Mouse (Mus musculus) lung, postnatal 0 days (tissue): ENCODE data around the gene Armc9. TPM values are rescaled to one million over a fixed set of nuclear protein-coding genes. Genes with fewer than 3 reads are reported as not detected.

Experiments used
- ATAC-seq: fragments of 200-750 bp; cut with Nextera tagmentation; 2 replicates; pipeline ENCODE4 v1.8.0; 2017; ENCODE audit warnings: moderate library complexity
- DNase-seq: peaks from one replicate; pipeline ENCODE4 v3.0.0-alpha.2; 2016; ENCODE audit warnings: low spot score
- H3K27ac ChIP-seq: fragments of 300-500 bp; sonication (generic); 2 replicates; pipeline ENCODE4 v1.5.1; 2014; ENCODE audit warnings: antibody characterized with exemption, mild to moderate bottlenecking, low read length, mixed read lengths
- H3K27me3 ChIP-seq: fragments of 300-500 bp; sonication (generic); replicated peaks from 2 replicates; pipeline ENCODE4 v1.6.1; 2014; ENCODE audit warnings: low read length, mixed read lengths; ENCODE audit not compliant: insufficient read depth
- H3K36me3 ChIP-seq: fragments of 300-500 bp; sonication (generic); 2 replicates; pipeline ENCODE4 v1.6.1; 2014; ENCODE audit warnings: low read length, mixed read lengths; ENCODE audit not compliant: insufficient read depth
- H3K4me1 ChIP-seq: fragments of 300-500 bp; sonication (generic); 2 replicates; pipeline ENCODE4 v1.6.1; 2014; ENCODE audit warnings: antibody characterized with exemption, low read depth, low read length, mixed read lengths; ENCODE audit not compliant: insufficient read depth
- H3K4me2 ChIP-seq: fragments of 300-500 bp; sonication (generic); replicated peaks from 2 replicates; pipeline ENCODE4 v1.6.1; 2014; ENCODE audit warnings: low read depth, mild to moderate bottlenecking, low read length, moderate library complexity, mixed read lengths
- H3K4me3 ChIP-seq: fragments of 300-500 bp; sonication (generic); 2 replicates; pipeline ENCODE4 v1.5.1; 2014; ENCODE audit warnings: low read depth, low read length
- H3K9ac ChIP-seq: fragments of 300-500 bp; sonication (generic); replicated peaks from 2 replicates; pipeline ENCODE4 v1.6.1; 2014; ENCODE audit warnings: low read depth, mild to moderate bottlenecking
- H3K9me3 ChIP-seq: fragments of 300-500 bp; sonication (generic); 2 replicates; pipeline ENCODE4 v1.6.1; 2016; ENCODE audit warnings: low read length, mixed read lengths
- CTCF ChIP-seq: IDR thresholded peaks from 2 replicates; pipeline ENCODE4 v1.5.1; 2016; ENCODE audit warnings: antibody characterized with exemption, mild to moderate bottlenecking
- EP300 ChIP-seq: IDR thresholded peaks from 2 replicates; pipeline ENCODE4 v1.6.1; 2016; ENCODE audit warnings: antibody characterized with exemption, mild to moderate bottlenecking, control low read depth
- WGBS: fragments of 180-500 bp; shearing (Covaris S2); extraction: QIAGEN DNeasy Blood & Tissue Kit; methylation state at CpG from one replicate; pipeline ENCODE4 v1.1.7; 2014; 5-methylcytosine and 5-hydroxymethylcytosine counted together
- polyA plus RNA-seq: library from polyadenylated mRNA; unstranded; fragments of >200 nt; fragmentation: Nextera tagmentation; extraction: Ambion mirVana; gene quantifications from 2 replicates; pipeline ENCODE4 v1.2.1, GENCODE M21; 2015

The Armc9 gene
- polyA plus RNA-seq, 1 experiment from 2014 or later = 8.7 TPM

DNA sequence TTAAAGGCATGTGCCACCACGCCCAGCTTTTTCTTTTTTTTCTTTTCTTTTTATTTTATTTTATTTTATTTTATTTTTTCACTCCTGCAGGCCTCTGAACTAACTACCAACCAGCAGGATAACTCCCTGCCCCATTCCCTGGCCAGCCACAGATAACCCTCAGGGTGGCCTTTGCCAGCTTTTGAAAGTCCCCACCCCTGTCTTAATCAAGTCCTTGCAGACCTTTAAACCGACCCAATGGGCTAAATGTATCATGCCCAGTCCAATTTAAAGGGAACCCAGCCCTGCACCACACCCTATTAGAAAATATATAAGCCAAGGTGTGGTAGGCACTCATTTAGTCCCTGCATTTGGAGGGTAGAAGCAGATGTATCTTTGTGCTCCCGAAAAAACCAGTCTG lies 157.7 kb downstream of the Armc9 start:
- H3K4me3 ChIP-seq = no peak overlapping the region
- no peak for ATAC-seq
- 74% methylated on average over 3 of the region's 3 CpGs for WGBS
- DNase-seq = no peak
- H3K4me1 ChIP-seq = no peaks in the 10 kb centered on the region
- no peak for TF ChIP-seq CTCF
- TF ChIP-seq EP300 = no peak
- H3K36me3 ChIP-seq = no peaks in the 10 kb centered on the region
- H3K27me3 ChIP-seq = no peaks in the 10 kb centered on the region
- no peaks in the 10 kb centered on the region for H3K9me3 ChIP-seq
- no peak overlapping the region for H3K4me2 ChIP-seq
- H3K27ac ChIP-seq = no peak overlapping the region
- no peak overlapping the region for H3K9ac ChIP-seq

DNA sequence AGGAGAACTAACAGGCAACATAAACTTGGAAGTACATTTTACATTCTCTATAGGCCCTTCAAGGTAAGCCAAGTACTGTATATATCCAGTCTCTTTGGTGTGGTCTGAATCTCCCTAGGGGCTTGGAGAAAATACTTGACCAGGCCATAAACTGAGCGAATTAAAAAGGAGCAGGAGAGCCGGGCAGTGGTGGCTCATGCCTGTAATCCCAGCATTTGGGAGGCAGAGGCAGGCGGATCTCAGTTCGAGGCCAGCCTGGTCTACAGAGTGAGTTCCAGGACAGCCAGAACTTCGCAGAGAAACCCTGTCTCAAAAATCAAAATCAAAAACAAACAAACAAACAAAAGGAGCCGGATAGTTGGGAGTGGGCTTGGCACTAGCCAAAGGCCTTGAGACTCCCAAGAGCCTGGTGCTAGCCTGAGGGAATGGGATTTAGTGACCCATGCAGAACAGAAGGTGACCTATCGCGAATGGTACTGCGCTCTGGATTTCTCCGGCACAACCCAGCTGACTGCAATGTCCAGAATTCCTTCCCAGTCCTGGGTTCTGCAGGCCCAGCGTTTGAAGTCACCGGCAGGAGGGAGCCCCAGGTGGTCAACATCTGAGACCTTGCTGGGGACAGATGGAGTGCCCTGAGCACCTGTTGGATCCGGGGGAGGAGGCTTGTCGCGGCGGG lies 158.7 kb downstream of the Armc9 start:
- Histone ChIP-seq H3K4me3 (no peak overlapping the region), H3K9me3 (no peaks in the 10 kb centered on the region), H3K4me1 (no peaks in the 10 kb centered on the region), H3K9ac (no peak overlapping the region), H3K27me3 (no peaks in the 10 kb centered on the region), H3K36me3 (no peaks in the 10 kb centered on the region), H3K4me2 (no peak overlapping the region), H3K27ac (no peak overlapping the region)
- TF ChIP-seq CTCF (no peak), EP300 (no peak)
- DNase-seq (no peak), ATAC-seq (no peak)
- 50% methylated on average over 16 of the region's 16 CpGs for WGBS

DNA sequence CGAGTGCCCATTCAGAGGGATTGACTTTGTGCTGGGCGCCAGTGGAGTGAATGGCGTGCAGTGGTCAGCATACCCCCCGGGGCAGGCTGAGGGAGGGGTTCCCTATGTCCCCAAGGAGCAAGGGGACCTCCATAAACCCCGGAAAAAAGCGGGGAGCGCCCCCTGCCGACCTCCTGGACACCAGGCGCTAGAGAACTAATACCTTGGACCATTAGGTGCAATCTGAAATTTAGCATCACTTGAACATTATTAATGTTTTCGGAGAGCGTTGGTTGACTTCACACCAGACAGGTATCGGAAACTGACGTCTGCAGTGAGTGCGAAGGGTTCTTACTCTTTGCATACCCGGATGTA lies 159.2 kb downstream of the Armc9 start:
- TF ChIP-seq CTCF = peak; percentile 58
- no peak for TF ChIP-seq EP300
- no peak for DNase-seq
- WGBS = 22% methylated on average over 15 of the region's 15 CpGs
- Histone ChIP-seq H3K36me3 (no peaks in the 10 kb centered on the region), H3K9me3 (no peaks in the 10 kb centered on the region), H3K4me1 (no peaks in the 10 kb centered on the region), H3K27me3 (no peaks in the 10 kb centered on the region), H3K4me2 (no peak overlapping the region), H3K9ac (no peak overlapping the region), H3K4me3 (no peak overlapping the region), H3K27ac (no peak overlapping the region)
- no peak for ATAC-seq

DNA sequence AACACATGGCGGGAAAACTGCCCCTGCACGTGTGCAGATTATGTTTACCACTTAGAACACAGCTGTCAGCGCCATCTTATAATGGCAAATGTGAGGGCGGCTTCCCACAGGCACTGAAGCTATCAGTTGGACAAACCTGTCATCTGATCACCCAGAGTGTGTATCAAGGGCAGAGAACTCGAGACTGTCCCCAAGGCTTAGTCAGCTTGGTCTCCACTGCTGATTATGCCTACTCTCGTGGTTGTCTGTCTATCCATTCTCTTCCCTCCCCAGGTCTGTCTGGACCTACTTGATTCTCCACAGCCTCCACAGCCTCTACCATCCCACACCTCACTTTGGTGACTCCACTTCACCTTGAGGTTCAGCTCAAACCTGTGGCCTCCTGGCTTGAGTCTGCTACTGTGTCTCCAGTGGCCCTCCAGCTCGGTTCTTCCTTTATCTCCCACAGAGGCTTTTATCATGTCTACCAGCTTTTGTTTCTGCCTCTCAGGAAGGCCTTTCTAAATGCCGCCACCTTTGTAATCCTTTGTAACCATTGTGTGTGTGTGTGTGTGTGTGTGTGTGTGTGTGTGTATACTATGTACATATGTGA lies 166.3 kb downstream of the Armc9 start:
- H3K27me3 ChIP-seq = no peaks in the 10 kb centered on the region
- no peak overlapping the region for H3K9ac ChIP-seq
- 77% methylated on average over 6 of the region's 8 CpGs for WGBS
- no peaks in the 10 kb centered on the region for H3K4me1 ChIP-seq
- DNase-seq = no peak
- TF ChIP-seq CTCF (no peak), EP300 (no peak)
- H3K4me2 ChIP-seq = no peak overlapping the region
- H3K9me3 ChIP-seq = no peaks in the 10 kb centered on the region
- no peak for ATAC-seq
- H3K36me3 ChIP-seq = no peaks in the 10 kb centered on the region
- H3K27ac ChIP-seq = no peak overlapping the region
- H3K4me3 ChIP-seq = no peak overlapping the region

Other genes with a start within 250 kb of the Armc9 start
- 0.11 and 0.30 TPM in 2 replicates for gene 4933407L21Rik, start 226.3 kb upstream of the Armc9 start, polyA plus RNA-seq
- 0.14 and 0.26 TPM in 2 replicates for gene Gpr55, start 193.8 kb upstream of the Armc9 start, polyA plus RNA-seq
- not detected in 2 replicates for gene Spata3, start 138.0 kb upstream of the Armc9 start, polyA plus RNA-seq
- gene 2810459M11Rik, start 108.9 kb upstream of the Armc9 start, polyA plus RNA-seq = 0.24 and 0.41 TPM in 2 replicates
- gene Psmd1, start 90.4 kb upstream of the Armc9 start, polyA plus RNA-seq = 85.1 and 86.2 TPM in 2 replicates
- 1.0 and 1.2 TPM in 2 replicates for gene Htr2b, start 42.8 kb upstream of the Armc9 start, polyA plus RNA-seq
- 0.16 TPM in 1 of 2 replicates, not detected in the other for gene Gm21972, start 21.1 kb upstream of the Armc9 start, polyA plus RNA-seq
- 5.9 TPM in 2 replicates for gene B3gnt7, start 148.1 kb downstream of the Armc9 start, polyA plus RNA-seq
- 139 and 140 TPM in 2 replicates for gene Ncl, start 204.6 kb downstream of the Armc9 start, polyA plus RNA-seq